Mouse (Mus musculus): ENCODE results near the gene Smg9.

DNA sequence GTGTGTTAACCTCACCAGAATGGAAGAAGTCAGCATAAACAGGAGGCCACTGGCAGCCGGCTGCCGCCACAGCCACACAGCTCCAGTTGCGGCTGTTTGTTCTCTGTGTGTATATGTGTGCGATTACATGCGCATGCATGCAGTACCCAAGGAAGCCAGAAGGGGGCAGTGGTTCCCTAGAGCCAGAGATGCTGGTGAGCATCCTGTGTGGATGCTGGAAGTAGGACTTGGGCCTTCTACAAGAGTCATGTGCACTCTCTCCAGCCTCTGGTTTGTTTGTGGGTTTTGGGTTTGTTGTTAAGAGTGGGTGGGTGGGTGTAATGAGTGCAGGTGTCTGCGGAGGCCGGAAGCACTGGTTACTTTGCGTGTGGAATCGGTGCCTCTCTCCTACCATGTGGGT is 3.4 kb downstream of the Smg9 start:
- TF ChIP-seq POLR2A (IDR thresholded peaks at IDR 0.05; ENCODE audit: low read depth, low read length), result no peak
- TF ChIP-seq CTCF (IDR thresholded peaks at IDR 0.05; ENCODE audit: extremely low read depth, insufficient read depth, insufficient read length, insufficient replicate concordance), result peak; percentile 26; the same call in 1 of the 2 replicates

Data from spleen, adult 2 months (tissue).